Mouse (Mus musculus) intestine, embryonic 14.5 days (tissue): ENCODE data around the gene Tmem30a. TPM values are rescaled to one million over a fixed set of nuclear protein-coding genes. Genes with fewer than 3 reads are reported as not detected.

Experiments used
- ATAC-seq: fragments of 200-750 bp; cut with Nextera tagmentation; replicated peaks from 2 replicates; pipeline ENCODE4 v1.8.0; 2017; ENCODE audit warnings: low read depth, moderate number of reproducible peaks, moderate TSS enrichment, moderate library complexity; ENCODE audit not compliant: low FRiP score, low TSS enrichment
- DNase-seq: peaks from one replicate; pipeline ENCODE4 v3.0.0-alpha.2; 2018; ENCODE audit warnings: low spot score
- H3K27ac ChIP-seq: fragments of 300-500 bp; sonication (generic); 2 replicates; pipeline ENCODE4 v1.5.1; 2014; ENCODE audit warnings: low read depth, mild to moderate bottlenecking, control low read depth
- H3K27me3 ChIP-seq: fragments of 300-500 bp; sonication (generic); replicated peaks from 2 replicates; pipeline ENCODE4 v1.6.1; 2014; ENCODE audit warnings: low read length, control low read depth; ENCODE audit not compliant: control insufficient read depth, insufficient read depth
- H3K36me3 ChIP-seq: fragments of 300-500 bp; sonication (generic); 2 replicates; pipeline ENCODE4 v1.6.1; 2014; ENCODE audit warnings: low read length, control low read depth; ENCODE audit not compliant: control insufficient read depth, insufficient read depth
- H3K4me1 ChIP-seq: fragments of 300-500 bp; sonication (generic); replicated peaks from 2 replicates; pipeline ENCODE4 v1.6.1; 2014; ENCODE audit warnings: low read length, control low read depth, mixed read lengths; ENCODE audit not compliant: control insufficient read depth, insufficient read depth
- H3K4me2 ChIP-seq: fragments of 300-500 bp; sonication (generic); 2 replicates; pipeline ENCODE4 v1.6.1; 2014; ENCODE audit warnings: low read length
- H3K4me3 ChIP-seq: fragments of 300-500 bp; sonication (generic); 2 replicates; pipeline ENCODE4 v1.5.1; 2014; ENCODE audit warnings: low read depth, low read length, control low read depth, mixed read lengths
- H3K9ac ChIP-seq: fragments of 300-500 bp; sonication (generic); 2 replicates; pipeline ENCODE4 v1.6.1; 2014; ENCODE audit warnings: mild to moderate bottlenecking, low read length
- H3K9me3 ChIP-seq: fragments of 300-500 bp; sonication (generic); 2 replicates; pipeline ENCODE4 v1.6.1; 2016; ENCODE audit warnings: low read length, control low read depth; ENCODE audit not compliant: control insufficient read depth
- WGBS: fragments of 180-500 bp; shearing (Covaris S2); extraction: QIAGEN DNeasy Blood & Tissue Kit; methylation state at CpG from one replicate; pipeline ENCODE4 v1.1.7; 2014; 5-methylcytosine and 5-hydroxymethylcytosine counted together
- polyA plus RNA-seq: library from polyadenylated mRNA; unstranded; fragments of >200 nt; fragmentation: Nextera tagmentation; extraction: Ambion mirVana; gene quantifications from 2 replicates; pipeline ENCODE4 v1.2.1, GENCODE M21; 2014

Tmem30a gene
- 62.4 and 63.3 TPM in 2 replicates for polyA plus RNA-seq

DNA sequence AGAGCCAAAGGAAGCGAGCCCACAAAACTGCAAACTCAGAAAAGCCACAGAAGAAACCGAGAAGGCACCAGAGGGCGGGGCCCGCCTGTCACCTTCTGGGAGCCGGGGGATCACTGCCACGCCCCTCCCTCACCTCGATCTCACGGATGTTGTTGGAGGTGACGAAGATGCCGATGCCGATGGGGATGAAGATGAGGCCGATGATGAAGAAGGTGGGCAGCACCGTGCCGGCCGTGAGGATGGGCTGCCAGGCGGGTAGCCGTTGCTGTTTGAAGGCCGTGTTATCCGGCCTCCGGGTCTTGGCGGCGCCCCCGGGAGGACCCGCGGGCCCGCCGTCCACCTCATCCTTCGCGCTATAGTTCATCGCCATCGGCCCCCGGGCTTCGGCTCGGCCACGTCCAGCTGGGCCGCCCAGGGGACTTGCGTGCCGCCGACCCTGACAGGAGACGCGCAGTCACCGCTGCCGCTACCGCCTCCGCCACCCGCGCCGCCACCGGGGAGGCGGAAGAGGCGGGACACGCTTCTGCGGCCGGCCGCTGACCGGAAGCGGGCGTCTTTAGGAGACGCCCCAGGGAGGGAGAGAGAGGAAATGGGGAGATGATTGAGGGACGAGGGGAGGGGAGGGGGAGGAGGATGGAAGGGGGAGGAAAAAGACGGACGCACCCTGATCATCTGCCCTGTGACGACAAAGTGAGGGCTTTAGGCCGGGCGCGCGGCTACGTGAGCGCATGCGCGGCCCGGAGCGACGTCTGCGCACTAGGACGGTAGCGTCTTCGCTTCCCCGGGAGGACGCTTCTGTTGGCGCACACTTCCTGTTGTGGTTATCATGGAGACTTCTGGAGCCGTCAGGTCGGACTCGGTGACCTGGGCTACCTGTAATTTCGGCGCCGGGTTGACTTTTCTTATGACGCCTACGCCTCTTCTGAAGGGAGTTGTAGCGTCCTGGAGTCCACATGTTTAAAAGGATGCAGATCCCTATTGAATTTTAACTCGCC lies at the start of gene Tmem30a:
Gene Tmem30a (minus strand): TSS at position 667 of the 995 bp plus-strand sequence.
- under 1% methylated on average over 89 of the region's 91 CpGs for WGBS

GRCm38 (mm10) chr9:79842615-79843014 lies 49.3 kb upstream of the Tmem30a start:
- ATAC-seq: no peak
- H3K27ac ChIP-seq: no peak overlapping the region
- peaks cover 8% of the 10 kb centered on the region; the same call in 1 of the 2 replicates for H3K4me1 ChIP-seq
- DNase-seq: no peak
- H3K36me3 ChIP-seq: no peaks in the 10 kb centered on the region
- WGBS: 43% methylated on average over 6 of the region's 6 CpGs
- H3K4me2 ChIP-seq: no peak overlapping the region
- no peaks in the 10 kb centered on the region for H3K27me3 ChIP-seq
- no peaks in the 10 kb centered on the region for H3K9me3 ChIP-seq
- H3K9ac ChIP-seq: no peak overlapping the region
- H3K4me3 ChIP-seq: no peak overlapping the region

More for the DNA sequence above, at the start of gene Tmem30a:
- peak within 1 kb of the TSS; percentile 89 for H3K4me3 ChIP-seq
- H3K27ac ChIP-seq: peak within 1 kb of the TSS; percentile 88
- peak within 1 kb of the TSS; percentile 78 for H3K9ac ChIP-seq
- no peaks in the 10 kb centered on the region for H3K9me3 ChIP-seq
- ATAC-seq (peak; percentile 99), DNase-seq (peak; percentile 91)
- no peaks in the 10 kb centered on the region for H3K36me3 ChIP-seq
- H3K27me3 ChIP-seq: no peaks in the 10 kb centered on the region
- H3K4me2 ChIP-seq: peak within 1 kb of the TSS; percentile 77
- H3K4me1 ChIP-seq: 0 out of 2 replicates have a peak, but pooled peaks cover 3% of the 10 kb centered on the region

DNA sequence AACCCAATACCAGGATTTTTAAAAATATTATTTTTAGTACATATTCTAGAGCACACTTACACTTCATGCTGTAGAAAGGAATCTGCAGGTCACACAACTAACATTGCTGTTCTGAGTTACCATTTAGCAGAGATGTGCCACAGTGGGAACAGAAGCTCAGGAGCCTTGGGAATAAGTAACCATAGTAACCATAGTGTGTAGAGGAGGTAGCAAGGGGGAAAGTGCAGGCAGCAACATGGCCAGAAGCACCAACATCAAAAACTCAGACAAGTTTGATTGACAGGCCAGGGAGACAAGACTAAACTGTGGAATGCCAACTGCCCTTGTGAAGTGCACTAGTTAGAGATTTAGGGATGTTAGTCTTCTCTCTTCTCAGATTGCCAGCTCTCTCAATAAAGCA lies 48.7 kb upstream of the Tmem30a start:
- Histone ChIP-seq H3K4me3 (no peak overlapping the region), H3K9ac (no peak overlapping the region), H3K4me2 (no peak overlapping the region), H3K36me3 (no peaks in the 10 kb centered on the region), H3K9me3 (no peaks in the 10 kb centered on the region), H3K4me1 (peaks cover 8% of the 10 kb centered on the region; the same call in 1 of the 2 replicates), H3K27me3 (no peaks in the 10 kb centered on the region), H3K27ac (no peak overlapping the region)
- ATAC-seq (no peak), DNase-seq (no peak)

DNA sequence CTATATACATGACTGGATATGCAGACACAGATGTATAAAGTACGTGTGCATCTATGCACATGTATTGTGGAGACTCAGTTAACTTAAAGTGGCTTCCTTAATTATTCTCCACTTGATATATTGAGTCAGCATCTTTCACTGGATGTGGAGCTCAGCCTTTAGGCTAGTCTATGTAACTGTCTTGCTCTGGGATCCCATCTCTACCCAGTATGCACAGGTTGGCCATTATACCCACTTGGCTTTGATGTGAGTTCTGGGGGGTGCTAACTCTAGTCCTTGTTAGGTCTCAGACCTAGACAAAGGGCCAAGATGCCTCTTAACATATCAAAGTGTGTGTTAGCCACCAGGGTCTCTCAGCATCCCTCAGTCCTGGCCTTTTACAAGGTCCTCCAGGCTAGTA lies 38.0 kb upstream of the Tmem30a start:
- Histone ChIP-seq H3K9ac (no peak overlapping the region), H3K27ac (no peak overlapping the region), H3K36me3 (no peaks in the 10 kb centered on the region), H3K4me2 (no peak overlapping the region), H3K4me1 (no peaks in the 10 kb centered on the region), H3K4me3 (no peak overlapping the region), H3K27me3 (no peaks in the 10 kb centered on the region), H3K9me3 (no peaks in the 10 kb centered on the region)
- 58% methylated on average over 1 of the region's 1 CpGs for WGBS
- ATAC-seq (no peak), DNase-seq (no peak)

- no peak overlapping the region for H3K9ac ChIP-seq
- DNase-seq (no peak), ATAC-seq (no peak)
- no peaks in the 10 kb centered on the region for H3K27me3 ChIP-seq
- WGBS: 35% methylated on average over 4 of the region's 4 CpGs
- H3K4me3 ChIP-seq: no peak overlapping the region
- no peaks in the 10 kb centered on the region for H3K9me3 ChIP-seq
- H3K36me3 ChIP-seq: no peaks in the 10 kb centered on the region
- no peaks in the 10 kb centered on the region for H3K4me1 ChIP-seq
- H3K4me2 ChIP-seq: no peak overlapping the region
- H3K27ac ChIP-seq: no peak overlapping the region
Observed at GRCm38 (mm10) chr9:79830874-79831273, 37.6 kb upstream of the Tmem30a start.

DNA sequence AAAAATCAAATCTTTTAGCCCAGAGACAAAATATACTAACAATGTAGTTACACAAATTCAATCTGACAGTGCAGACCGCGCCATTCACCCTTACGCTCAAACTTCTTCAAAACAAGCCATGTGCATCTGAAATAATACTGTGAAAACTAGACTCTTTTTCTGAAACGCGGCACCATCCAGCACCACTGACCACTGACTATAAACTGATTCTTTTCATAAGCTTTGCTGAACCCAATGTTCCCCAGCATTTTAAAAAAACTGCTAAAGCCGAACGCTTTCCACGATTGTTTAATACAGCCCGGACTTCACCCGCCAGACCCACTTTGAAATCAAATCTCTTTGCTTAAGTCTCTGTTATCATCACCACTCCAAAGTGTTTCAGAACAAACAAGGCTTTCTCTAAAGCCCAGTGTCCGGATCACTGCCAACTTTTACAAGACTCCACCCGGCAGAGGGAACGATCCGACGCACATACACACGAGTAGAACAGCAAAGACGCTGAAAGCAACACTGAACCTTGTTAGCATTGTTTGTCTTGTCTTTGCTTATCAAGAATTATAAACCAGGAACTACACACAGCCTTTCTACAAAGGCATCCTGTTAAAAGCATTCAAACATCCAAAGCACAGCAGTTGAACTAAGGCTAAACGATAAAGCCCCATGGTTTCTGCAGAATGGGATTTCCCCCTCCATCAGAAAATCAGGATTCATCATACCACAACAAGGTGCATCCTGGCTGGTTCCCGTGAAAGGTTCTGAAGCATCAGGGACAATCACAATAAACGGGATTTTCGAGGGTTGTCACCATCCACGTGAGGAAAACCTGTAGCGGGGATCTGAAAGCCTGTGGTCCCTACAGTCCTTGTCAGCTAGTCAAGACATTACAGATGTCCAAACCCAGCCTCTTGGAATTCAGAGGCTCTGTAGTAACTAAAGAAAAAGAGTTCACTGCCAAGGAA lies 36.8 kb upstream of the Tmem30a start:
- no peaks in the 10 kb centered on the region for H3K4me1 ChIP-seq
- no peaks in the 10 kb centered on the region for H3K27me3 ChIP-seq
- ATAC-seq (no peak), DNase-seq (no peak)
- H3K9me3 ChIP-seq: no peaks in the 10 kb centered on the region
- H3K36me3 ChIP-seq: no peaks in the 10 kb centered on the region
- no peak overlapping the region for H3K9ac ChIP-seq
- H3K4me2 ChIP-seq: no peak overlapping the region
- no peak overlapping the region for H3K27ac ChIP-seq
- WGBS: 64% methylated on average over 23 of the region's 23 CpGs
- H3K4me3 ChIP-seq: no peak overlapping the region

DNA sequence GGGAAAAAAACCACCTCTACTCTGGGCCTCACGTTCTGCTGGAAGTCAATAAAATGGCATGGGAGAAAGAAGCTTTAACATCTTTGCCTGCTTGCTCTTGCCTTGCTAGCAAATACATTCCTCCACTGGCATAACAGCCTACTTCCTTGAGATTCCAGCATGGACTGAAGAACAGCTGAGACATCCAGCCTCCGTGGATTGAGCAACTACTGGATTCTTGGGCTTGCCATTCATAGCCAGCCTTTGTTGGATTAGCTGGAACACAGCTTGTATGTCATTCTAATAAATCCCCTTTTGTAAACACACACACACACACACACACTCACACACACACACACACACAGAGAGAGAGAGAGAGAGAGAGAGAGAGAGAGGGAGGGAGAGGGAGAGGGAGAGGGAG lies 33.8 kb upstream of the Tmem30a start:
- H3K27me3 ChIP-seq: no peaks in the 10 kb centered on the region
- DNase-seq (no peak), ATAC-seq (no peak)
- 54% methylated on average over 2 of the region's 2 CpGs for WGBS
- H3K4me3 ChIP-seq: no peak overlapping the region
- no peaks in the 10 kb centered on the region for H3K4me1 ChIP-seq
- no peak overlapping the region for H3K9ac ChIP-seq
- no peaks in the 10 kb centered on the region for H3K36me3 ChIP-seq
- no peak overlapping the region for H3K4me2 ChIP-seq
- no peak overlapping the region for H3K27ac ChIP-seq
- no peaks in the 10 kb centered on the region for H3K9me3 ChIP-seq

GRCm38 (mm10) chr9:79825526-79825925 lies 32.2 kb upstream of the Tmem30a start:
- H3K4me3 ChIP-seq: no peak overlapping the region
- H3K9me3 ChIP-seq: no peaks in the 10 kb centered on the region
- H3K36me3 ChIP-seq: no peaks in the 10 kb centered on the region
- no peak overlapping the region for H3K4me2 ChIP-seq
- no peak for DNase-seq
- no peak overlapping the region for H3K9ac ChIP-seq
- H3K4me1 ChIP-seq: no peaks in the 10 kb centered on the region
- WGBS: 83% methylated on average over 7 of the region's 7 CpGs
- H3K27me3 ChIP-seq: no peaks in the 10 kb centered on the region
- no peak for ATAC-seq
- no peak overlapping the region for H3K27ac ChIP-seq
